Mouse (Mus musculus) megakaryocyte, adult 5-6 weeks (primary cell): ENCODE results near the gene Depdc1a. TPM values are rescaled to one million over a fixed set of nuclear protein-coding genes. Genes with fewer than 3 reads are reported as not detected.
"Not testable (repeated sequence)": the region's sequence is repeated elsewhere in the genome, so short reads cannot be mapped to it uniquely, and the experiment has no call there.

Experiments used
- ATAC-seq: 2 replicates; pipeline ENCODE4 v1.8.0; 2016; ENCODE audit warnings: mild to moderate bottlenecking, inconsistent platforms; ENCODE audit not compliant: poor library complexity, severe bottlenecking
- total RNA-seq, 2 experiments: library from RNA; stranded (forward) in 1 of 2; stranded (reverse) in 1 of 2; fragments of 153-499, 151-499 nt in 1 of 2; fragments of 221-1000, 200-1000 nt in 1 of 2; gene quantifications; 2 replicates each; pipeline versions ENCODE4 v1.2.3 to v1.2.4; 2015 to 2017

Gene Depdc1a
- 51.9 and 63.5 TPM in 2 replicates for total RNA-seq (2015)
- 48.8 and 51.8 TPM in 2 replicates for total RNA-seq (2017)

DNA sequence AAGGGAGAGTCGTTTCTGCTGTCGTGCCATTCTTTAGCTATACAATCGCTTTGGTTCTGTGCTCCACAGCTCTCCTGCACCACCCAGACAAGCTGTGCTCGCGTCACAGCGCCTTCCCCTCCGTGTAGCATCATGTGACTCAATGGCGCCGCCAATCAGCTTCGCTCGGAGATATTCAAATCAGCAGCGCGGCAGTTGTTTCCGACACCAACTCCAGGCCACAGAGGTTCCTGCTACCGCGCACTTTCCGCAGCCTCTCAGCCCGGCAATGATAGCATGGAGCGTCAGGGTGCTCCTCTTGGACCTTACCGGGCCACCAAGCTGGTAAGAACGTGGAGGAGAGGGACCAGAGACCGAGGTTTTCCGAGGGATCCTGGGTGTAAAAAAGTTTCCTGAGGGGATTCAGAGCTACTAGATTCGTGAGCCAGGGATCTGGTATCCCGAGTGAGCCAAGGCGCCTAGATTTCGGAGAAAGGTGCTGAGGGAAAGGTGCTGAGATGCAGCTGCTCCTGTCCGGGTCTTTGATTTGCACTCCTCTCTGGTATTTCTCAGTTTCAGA is at the start of gene Depdc1a:
TSS of gene Depdc1a (plus strand) at position 191 of the 559 bp plus-strand sequence.
- ATAC-seq: peak; percentile 97

DNA sequence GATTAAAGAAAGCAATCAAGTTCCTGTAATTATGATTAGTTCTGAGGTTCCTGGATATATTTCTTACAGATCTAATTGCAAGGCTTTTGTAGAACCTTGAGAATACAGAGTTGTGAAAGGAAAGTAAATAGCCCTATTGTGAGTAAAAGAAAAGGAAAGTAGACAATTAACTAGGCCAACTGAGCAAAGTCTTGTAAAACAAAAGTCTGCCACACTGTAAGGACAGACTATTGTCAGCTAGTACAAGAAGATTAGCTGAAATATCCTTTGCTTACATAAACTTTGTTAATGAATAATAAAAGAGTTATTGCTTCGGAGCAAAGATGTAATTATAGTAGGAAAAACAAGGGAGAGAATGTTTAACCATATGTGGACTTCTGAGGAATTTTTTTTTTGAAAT is 25.2 kb upstream of the Depdc1a start:
- no peak for ATAC-seq

DNA sequence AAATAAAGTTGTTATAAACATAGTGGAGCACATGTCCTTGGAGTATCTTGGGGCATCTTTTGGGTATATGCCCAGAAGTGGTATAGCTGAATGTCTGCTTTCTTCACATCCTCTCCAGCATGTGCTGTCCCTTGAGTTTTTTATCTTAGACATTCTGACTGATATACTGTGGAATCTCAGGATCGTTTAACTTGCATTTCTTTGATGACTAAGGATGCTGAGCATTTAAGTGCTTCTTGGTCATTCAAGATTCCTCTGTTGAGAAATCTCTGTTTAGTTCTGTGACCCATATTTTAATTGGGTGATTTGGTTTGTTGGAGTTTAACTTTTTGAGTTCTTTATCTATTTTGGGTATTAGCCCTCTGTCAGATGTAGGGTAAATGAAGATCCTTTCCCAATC is 19.8 kb upstream of the Depdc1a start:
- no peak for ATAC-seq

DNA sequence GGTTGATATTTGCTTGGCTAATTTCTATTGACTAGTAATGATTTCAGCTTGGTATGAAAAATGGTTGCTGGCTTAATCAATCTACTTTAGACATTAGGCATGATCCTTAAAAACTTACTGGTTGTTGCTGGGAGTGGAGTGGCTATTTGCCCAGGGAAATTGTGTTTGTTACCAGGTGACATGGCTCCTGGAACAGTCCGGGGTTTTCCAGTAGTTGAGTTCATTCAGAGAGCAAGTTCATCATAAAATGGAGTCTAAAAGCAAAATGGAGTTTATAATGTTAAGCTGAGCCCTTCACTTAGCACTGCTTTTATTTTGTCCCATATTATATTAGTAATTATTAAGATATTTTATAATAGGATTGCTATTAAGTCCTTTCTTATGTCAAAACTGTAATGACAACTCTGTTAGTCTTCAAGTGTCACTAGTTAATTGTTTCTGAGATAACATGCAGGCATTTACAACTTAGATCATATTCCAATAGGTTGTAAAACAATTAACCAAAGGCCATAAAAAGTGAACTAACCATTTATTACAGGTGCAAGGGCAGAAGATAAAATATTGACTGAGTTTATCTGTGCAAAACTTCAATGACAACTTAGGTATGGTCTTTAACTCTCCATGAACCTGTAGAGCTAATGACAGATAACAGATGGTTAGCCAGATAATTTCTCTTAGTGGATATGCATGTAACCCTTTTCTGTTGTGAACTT is 17.8 kb upstream of the Depdc1a start:
- no peak for ATAC-seq

DNA sequence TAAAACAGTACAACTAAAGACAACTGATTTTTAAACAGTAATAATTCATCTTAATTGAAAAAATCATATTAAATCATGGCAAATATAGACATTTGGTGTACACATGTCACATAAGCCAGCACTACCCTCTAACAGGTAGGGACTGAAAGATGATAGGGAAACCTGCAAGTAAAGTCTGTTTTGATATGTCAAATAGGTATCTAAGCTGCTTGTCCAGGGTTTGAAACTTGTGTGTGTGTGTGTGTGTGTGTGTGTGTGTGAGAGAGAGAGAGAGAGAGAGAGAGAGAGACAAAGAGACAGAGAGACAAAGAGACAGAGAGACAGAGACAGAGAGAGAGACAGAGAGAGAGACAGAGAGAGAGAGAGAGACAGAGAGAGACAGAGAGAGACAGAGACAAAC is 524 bp upstream of the Depdc1a start:
- ATAC-seq: not testable (repeated sequence)

DNA sequence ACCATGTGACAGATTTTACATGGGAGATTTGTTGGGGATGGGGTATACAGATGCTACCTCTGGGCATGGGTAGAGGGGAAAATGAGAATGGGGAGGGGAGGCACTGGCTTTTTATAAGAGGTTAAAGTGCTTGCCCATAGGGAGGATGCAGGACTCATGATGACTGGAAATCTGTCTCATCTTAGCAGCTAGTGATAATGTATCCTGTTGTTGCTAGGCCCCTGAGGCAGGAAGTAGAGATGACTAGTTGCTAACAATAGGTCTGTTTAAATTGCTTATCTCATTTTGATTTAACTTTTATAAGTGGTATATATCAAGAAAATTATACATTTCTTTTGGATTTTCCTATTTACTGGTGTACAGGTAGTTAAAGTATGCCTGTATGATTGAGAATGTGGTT is 13.7 kb downstream of the Depdc1a start:
- no peak for ATAC-seq

DNA sequence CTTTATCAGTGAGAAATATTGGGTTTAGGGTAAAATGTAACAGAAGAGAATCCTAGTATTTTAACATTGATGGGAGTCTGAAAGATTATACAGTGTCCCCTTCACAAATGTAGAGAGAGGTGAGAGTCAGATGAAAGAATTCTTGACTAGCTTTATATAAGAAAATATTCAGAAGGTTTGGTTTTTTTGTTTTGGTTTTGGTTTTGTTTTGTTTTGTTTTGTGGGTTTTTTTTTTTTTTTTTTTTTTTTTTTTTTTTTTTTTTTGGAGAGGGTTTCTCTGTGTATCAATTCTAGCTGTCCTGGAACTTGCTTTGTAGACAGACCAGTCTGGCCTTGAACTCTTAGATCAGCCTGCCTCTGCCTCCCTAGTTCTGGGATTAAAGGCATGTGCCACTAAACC is 33.3 kb downstream of the Depdc1a start:
- ATAC-seq: no peak

DNA sequence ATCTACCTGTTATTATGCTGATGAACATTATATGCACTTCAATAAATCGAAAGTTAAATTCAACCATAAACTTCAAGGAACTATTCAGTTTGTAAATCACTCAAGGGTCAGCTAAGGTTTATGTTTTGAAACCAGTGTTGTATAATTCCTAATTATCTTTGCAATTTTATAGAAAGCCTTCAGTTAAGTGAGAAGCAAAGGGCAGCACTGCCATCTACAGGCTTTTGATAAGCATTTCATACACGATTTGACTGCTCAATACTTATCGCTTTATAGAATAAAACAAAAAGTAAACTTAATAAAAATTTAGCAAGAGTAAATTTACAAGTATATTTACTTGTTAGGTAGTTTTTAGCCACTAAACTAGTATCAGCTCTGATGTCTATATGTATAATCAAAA is 53.1 kb downstream of the Depdc1a start:
- no peak for ATAC-seq

DNA sequence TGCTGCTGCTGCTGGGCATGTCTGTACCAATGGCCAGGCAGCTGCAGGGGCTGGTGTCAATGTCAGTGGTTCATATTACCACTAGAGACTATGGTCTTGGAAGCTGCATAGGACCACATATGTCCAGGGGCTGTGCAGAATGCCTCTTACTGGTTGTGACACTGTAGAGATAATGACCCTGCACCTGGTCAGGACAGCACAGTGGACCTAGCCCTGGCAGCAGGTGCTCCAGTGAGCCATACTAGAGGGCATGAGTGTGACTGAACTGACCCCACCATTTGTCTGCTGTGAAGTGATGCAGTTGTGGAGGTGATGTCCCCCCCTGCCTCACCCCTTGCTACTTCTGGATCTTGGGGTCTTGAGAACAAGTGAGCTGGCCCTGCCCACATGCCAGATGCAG is 55.0 kb downstream of the Depdc1a start:
- no peak for ATAC-seq

Other genes with a start within 250 kb of the Depdc1a start
- gene Rpe65, start 103.7 kb downstream of the Depdc1a start, total RNA-seq (2015): not detected in 2 replicates
- not detected in 2 replicates for gene Rpe65, start 103.7 kb downstream of the Depdc1a start, total RNA-seq (2017)